Mouse (Mus musculus) central nervous system, embryonic 14 days (tissue): ENCODE results near the gene Vmn2r82. TPM values are rescaled to one million over a fixed set of nuclear protein-coding genes. Genes with fewer than 3 reads are reported as not detected.

Source experiments
- polyA plus RNA-seq: library from polyadenylated mRNA; depleted of rRNA; stranded (reverse); fragments of >200 nt; gene quantifications from 2 replicates; pipeline ENCODE4 v1.2.3, GENCODE M21; 2012; rRNA removed

Vmn2r82 gene
- 0.01 TPM in 1 of 2 replicates, not detected in the other for polyA plus RNA-seq

DNA sequence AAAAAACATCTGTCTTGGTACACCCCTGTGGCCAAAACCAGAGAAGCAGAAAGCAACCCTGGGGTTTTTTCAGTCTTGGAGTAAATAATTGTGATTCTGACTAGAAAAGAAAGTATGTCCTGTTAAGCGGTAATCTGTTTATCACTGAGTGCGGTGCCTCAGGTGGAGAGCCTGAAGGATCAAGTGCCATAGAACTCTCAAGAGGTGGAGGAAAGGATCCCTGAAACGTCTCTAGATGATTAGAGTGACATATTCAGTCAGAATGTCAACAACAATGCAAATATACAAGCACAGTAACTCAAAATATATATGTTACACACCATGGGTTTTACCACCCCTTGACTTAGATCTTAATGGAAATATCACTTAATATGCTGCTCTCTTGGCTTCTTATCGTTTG lies at the start of gene Vmn2r82:
TSS of gene Vmn2r82 (plus strand) at position 301 of the 400 bp plus-strand sequence.

Other genes starting within 250 kb of the Vmn2r82 start
- not detected in 2 replicates for gene Vmn2r80, start 207.8 kb upstream of the Vmn2r82 start, polyA plus RNA-seq
- gene Vmn2r81, start 108.8 kb upstream of the Vmn2r82 start, polyA plus RNA-seq, result not detected in 2 replicates
- gene Vmn2r83, start 112.2 kb downstream of the Vmn2r82 start, polyA plus RNA-seq, result not detected in 2 replicates
- 6.7 and 8.7 TPM in 2 replicates for gene Plpp2, start 177.3 kb downstream of the Vmn2r82 start, polyA plus RNA-seq
- 126 and 127 TPM in 2 replicates for gene Mier2, start 198.7 kb downstream of the Vmn2r82 start, polyA plus RNA-seq
- gene Theg, start 230.8 kb downstream of the Vmn2r82 start, polyA plus RNA-seq, result not detected in 2 replicates